In genomic region chr11:86577231-86577630, GRCm38 (mm10) we compare ENCODE assay signal across 9 mouse cellular contexts. TPM values are rescaled to one million over a fixed set of nuclear protein-coding genes. Genes with fewer than 3 reads are reported as not detected.
DNase-seq lines count a peak whose midpoint lies in the region; ATAC-seq and TF ChIP-seq lines count a peak whose summit lies in the region.
"Had no signal": no experiment of that assay in that cellular context is flagged by ENCODE, and none has a peak within 500 bp of the region (broad histone marks: within the 10 kb centered on the region; RNA-seq: fewer than 3 reads in every experiment).

No protein-coding gene starts in this region.

- peak; percentile 40 for DNase-seq in gastrocnemius, adult 2 months
- no peak for DNase-seq in gastrocnemius, postnatal 36 days
- DNase-seq in brain, embryonic 14.5 days (ENCODE audit: low read depth): peak; percentile 4
- DNase-seq in lung, adult 2 months: no peak
- no peak for DNase-seq in retina, postnatal 1 day
- no peak for DNase-seq in cerebellum, adult 18-20 months
- DNase-seq in natural killer cell, adult 2 months (ENCODE audit: low spot score in 2 of 2): no peak

- intact Hi-C loops in gastrocnemius, adult 2 months (cut with DNase I): no loop called here
- intact Hi-C loops in gastrocnemius, postnatal 36 days (cut with DNase I): loop anchor here (10.0 kb wide), 1 partner anchor 438 kb away; no protein-coding TSS in a partner anchor

- peak overlapping the region; percentile 94 for H3K27ac ChIP-seq in gastrocnemius, adult 2 months

- no peak for TF ChIP-seq CTCF in gastrocnemius, adult 2 months (IDR thresholded peaks at IDR 0.05)
- no peak for TF ChIP-seq CTCF in brain, embryonic 14.5 days (IDR thresholded peaks at IDR 0.05; ENCODE audit: borderline replicate concordance, extremely low read depth, insufficient read depth, insufficient read length)
- no peak for TF ChIP-seq CTCF in lung, adult 2 months (IDR thresholded peaks at IDR 0.05; ENCODE audit: insufficient read depth, low read length)

- no peak for TF ChIP-seq POLR2A in brain, embryonic 14.5 days (IDR thresholded peaks at IDR 0.05; ENCODE audit: borderline replicate concordance, extremely low read depth, insufficient read depth, insufficient read length, poor library complexity, severe bottlenecking)
- peak; percentile 39; the same call in 1 of the 2 replicates for TF ChIP-seq POLR2A in lung, adult 2 months (IDR thresholded peaks at IDR 0.05; ENCODE audit: borderline replicate concordance, extremely low read depth, low read depth, low read length)

- H3K4me3 ChIP-seq in gastrocnemius, adult 2 months: no peak overlapping the region
- no peak overlapping the region for H3K4me3 ChIP-seq in lung, adult 2 months (replicated peaks; ENCODE audit: extremely low read depth, low read depth, low read length)
- H3K4me3 ChIP-seq: midbrain, embryonic 12.5 days had no signal

- peaks cover 38% of the 10 kb centered on the region for H3K4me1 ChIP-seq in lung, adult 2 months (ENCODE audit: control insufficient read depth, insufficient read depth, low read length)
- H3K4me1 ChIP-seq: midbrain, embryonic 12.5 days had no signal

- WGBS in lung, adult 2 months: 36% methylated on average over 4 of the region's 4 CpGs

- ATAC-seq in inflammation-experienced regulatory T-cells, adult 6 months: peak; percentile 38

RNA-seq across cellular contexts. Expression of gene Tubd1, which starts 32.4 kb away (rescaled TPM):
- 1 to 10 TPM; 6.9 to 8.5 TPM for total RNA-seq in gastrocnemius, adult 2 months (2021)
- 1 to 10 TPM; 5.5 to 6.5 TPM for total RNA-seq in gastrocnemius, postnatal 36 days (2021)
- polyA plus RNA-seq in brain, embryonic 14.5 days (2012; rRNA removed): 4.4 and 6.6 TPM in 2 replicates
- polyA plus RNA-seq in inflammation-experienced regulatory T-cells, adult 6 months (2017; shearing (Covaris generic)): 1 to 10 TPM; 4.8 to 8.2 (median 5.6) TPM
- 2.6 and 4.0 TPM in 2 replicates for polyA plus RNA-seq in lung, adult 2 months (2012; rRNA removed)

RNA-seq across cellular contexts. Expression of gene Rps6kb1, which starts 32.6 kb away (rescaled TPM):
- total RNA-seq in gastrocnemius, adult 2 months (2021): 10 to 100 TPM; 21.1 to 22.3 TPM
- total RNA-seq in gastrocnemius, postnatal 36 days (2021): 10 to 100 TPM; 19.4 to 22.6 TPM
- polyA plus RNA-seq in brain, embryonic 14.5 days (2012; rRNA removed): 25.5 and 28.5 TPM in 2 replicates
- polyA plus RNA-seq in inflammation-experienced regulatory T-cells, adult 6 months (2017; shearing (Covaris generic)): 10 to 100 TPM; 56.3 to 59.1 (median 57.3) TPM
- polyA plus RNA-seq in lung, adult 2 months (2012; rRNA removed): 5.3 and 7.4 TPM in 2 replicates

Comparison
In these comparisons a context has a peak if more than half of its experiments do, and no peak if none do; other contexts are left out.
1. DNase-seq: peak in gastrocnemius, adult 2 months (single experiment) and brain, embryonic 14.5 days (single experiment); none in gastrocnemius, postnatal 36 days (0 of 2), lung, adult 2 months (single experiment), retina, postnatal 1 day (single experiment), cerebellum, adult 18-20 months (0 of 2) and natural killer cell, adult 2 months (0 of 2).